Mouse (Mus musculus): Measurements from ENCODE around the gene Neurl4.

Gene Neurl4

DNA sequence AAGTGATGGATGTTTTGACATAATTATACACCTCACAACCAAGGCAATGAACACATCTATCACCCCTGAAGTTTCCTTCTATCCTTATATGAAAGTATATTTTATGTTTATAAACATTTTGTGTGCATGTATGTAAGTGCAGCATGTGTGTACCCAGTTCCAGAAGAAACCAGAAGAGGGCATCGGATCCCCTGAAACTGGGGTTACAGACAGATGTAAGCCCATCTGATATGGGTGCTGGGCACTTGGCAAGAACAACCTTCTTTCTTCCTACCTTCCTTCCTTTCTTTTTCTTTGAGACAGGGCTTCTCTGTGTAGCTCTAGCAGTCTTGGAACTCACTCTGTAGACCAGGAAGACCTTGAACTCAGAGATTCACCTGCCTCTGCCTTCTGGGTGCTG, 55.3 kb downstream of the Neurl4 start:
- no peak for DNase-seq

GRCm38 (mm10) chr11:69960616-69961015, 59.7 kb downstream of the Neurl4 start:
- peak; percentile 53 to 55 for DNase-seq

DNA sequence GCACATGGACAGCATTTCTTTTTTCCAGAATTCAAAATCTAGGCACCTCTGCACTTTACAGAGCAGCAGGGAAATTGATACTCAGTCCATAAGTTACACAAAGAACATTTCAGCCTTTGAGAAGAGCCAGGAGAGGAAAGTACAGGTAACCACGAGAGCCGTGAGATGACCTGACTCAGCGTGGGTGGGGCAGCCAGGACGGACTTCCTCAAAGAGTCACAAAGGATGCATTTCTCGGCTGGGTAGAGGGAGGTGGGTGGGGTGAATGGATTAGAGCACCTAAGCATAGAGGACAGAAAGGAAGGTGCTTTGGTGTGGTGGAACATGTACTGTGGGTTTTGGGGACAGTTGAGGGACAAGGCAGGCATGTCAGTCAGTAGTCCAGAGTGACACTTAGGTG, 61.0 kb downstream of the Neurl4 start:
- DNase-seq = no peak
